Mouse (Mus musculus) forelimb bud, embryonic 11.5 days (tissue): Measurements from ENCODE around the gene 5730409E04Rik.

Source experiments
- DNase-seq: peaks from one replicate; pipeline ENCODE4 v3.0.0-alpha.2; 2012; ENCODE audit warnings: low read depth, low spot score

Gene 5730409E04Rik

GRCm38 (mm10) chr4:126609606-126610181, at the start of gene 5730409E04Rik:
5730409E04Rik (plus strand) TSS chr4:126609818.
- peak; percentile 46 for DNase-seq

- DNase-seq: no peak
These were observed 45.8 kb upstream of the 5730409E04Rik start for GRCm38 (mm10) chr4:126563798-126564197.

- DNase-seq: no peak
These were observed 42.4 kb upstream of the 5730409E04Rik start for GRCm38 (mm10) chr4:126567243-126567642.

- no peak for DNase-seq
These were observed 39.8 kb upstream of the 5730409E04Rik start for GRCm38 (mm10) chr4:126569783-126570182.

GRCm38 (mm10) chr4:126576281-126576680, 33.3 kb upstream of the 5730409E04Rik start:
- DNase-seq: no peak

- no peak for DNase-seq
These were observed 31.7 kb upstream of the 5730409E04Rik start for GRCm38 (mm10) chr4:126577920-126578319.

- no peak for DNase-seq
These were observed 30.5 kb upstream of the 5730409E04Rik start for GRCm38 (mm10) chr4:126579077-126579476.

- no peak for DNase-seq
These were observed 23.9 kb upstream of the 5730409E04Rik start for GRCm38 (mm10) chr4:126585739-126586138.

GRCm38 (mm10) chr4:126592039-126592438, 17.6 kb upstream of the 5730409E04Rik start:
- DNase-seq: no peak

- DNase-seq: peak; percentile 74
These were observed 9.5 kb upstream of the 5730409E04Rik start for GRCm38 (mm10) chr4:126599971-126600754.

- DNase-seq: peak; percentile 58
These were observed 7.8 kb upstream of the 5730409E04Rik start for GRCm38 (mm10) chr4:126601597-126602444.

- peak; percentile 10 for DNase-seq
These were observed 7.2 kb upstream of the 5730409E04Rik start for GRCm38 (mm10) chr4:126602445-126602762.

GRCm38 (mm10) chr4:126604141-126604540, 5.5 kb upstream of the 5730409E04Rik start:
- DNase-seq: no peak

- no peak for DNase-seq
These were observed 3.9 kb upstream of the 5730409E04Rik start for GRCm38 (mm10) chr4:126605751-126606150.

GRCm38 (mm10) chr4:126611991-126612390, 2.4 kb downstream of the 5730409E04Rik start:
- DNase-seq: no peak

- DNase-seq: no peak
These were observed 6.7 kb downstream of the 5730409E04Rik start for GRCm38 (mm10) chr4:126616312-126616711.

GRCm38 (mm10) chr4:126619691-126620330, 10.2 kb downstream of the 5730409E04Rik start:
- DNase-seq: peak; percentile 58

- DNase-seq: no peak
These were observed 10.8 kb downstream of the 5730409E04Rik start for GRCm38 (mm10) chr4:126620349-126620874.

- peak; percentile 21 for DNase-seq
These were observed 17.5 kb downstream of the 5730409E04Rik start for GRCm38 (mm10) chr4:126627021-126627681.

GRCm38 (mm10) chr4:126631922-126632321, 22.3 kb downstream of the 5730409E04Rik start:
- no peak for DNase-seq

- no peak for DNase-seq
These were observed 23.1 kb downstream of the 5730409E04Rik start for GRCm38 (mm10) chr4:126632668-126633067.
